Mouse (Mus musculus) lung, adult 2 months (tissue): ENCODE results near the gene Hist1h4c.

ENCODE experiments used
- CTCF ChIP-seq: fragments of 200-500 bp; IDR thresholded peaks from 2 replicates; pipeline ENCODE4 v1.5.1; 2011; ENCODE audit warnings: mild to moderate bottlenecking, low read length, control low read depth; ENCODE audit not compliant: insufficient read depth
- POLR2A ChIP-seq: fragments of 200-500 bp; IDR thresholded peaks from 2 replicates; pipeline ENCODE4 v1.6.1; 2011; ENCODE audit warnings: low read depth, mild to moderate bottlenecking, control low read depth, low read length, borderline replicate concordance; ENCODE audit errors: extremely low read depth

DNA sequence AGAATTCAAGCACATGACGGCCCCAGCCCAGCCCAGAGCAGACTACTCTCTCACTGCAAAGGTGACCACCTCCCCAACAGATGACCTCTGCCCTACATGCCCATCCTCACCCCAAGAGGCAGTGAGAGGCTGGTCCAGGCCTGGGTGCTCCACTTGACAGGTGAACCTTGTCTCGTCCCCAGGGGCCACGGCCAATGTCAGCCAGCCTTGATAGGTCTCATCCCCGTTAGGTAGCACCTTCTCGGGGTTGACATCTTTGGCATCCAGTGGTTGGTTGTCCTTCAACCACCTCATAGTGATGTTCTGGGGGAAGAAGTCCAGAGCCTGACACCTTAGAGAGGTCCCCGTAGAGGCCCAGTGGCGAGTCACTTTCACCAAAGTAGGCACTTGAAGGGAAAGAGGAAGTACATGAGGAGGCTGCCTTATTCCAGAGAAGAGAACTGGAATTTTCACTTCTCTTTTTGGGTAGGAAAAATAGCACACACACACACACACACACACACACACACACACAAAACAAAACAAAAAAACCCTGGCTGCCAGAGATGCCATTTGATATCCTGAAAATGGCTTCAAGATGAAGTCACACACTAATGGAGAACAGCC is 7.6 kb upstream of the Hist1h4c start:
- TF ChIP-seq POLR2A (no peak), CTCF (no peak)
